Mouse (Mus musculus): ENCODE data around the gene Pcolce.

GRCm38 (mm10) chr5:137565744-137566143 lies 47.8 kb downstream of the Pcolce start:
- TF ChIP-seq EP300 (IDR thresholded peaks at IDR 0.05; ENCODE audit: low read depth): no peak
- TF ChIP-seq CTCF (IDR thresholded peaks at IDR 0.05; ENCODE audit: low read depth): no peak
